Mouse (Mus musculus) kidney, embryonic 14.5 days (tissue): ENCODE data around the gene Clybl. TPM values are rescaled to one million over a fixed set of nuclear protein-coding genes. Genes with fewer than 3 reads are reported as not detected.

Source experiments
- ATAC-seq: fragments of 200-750 bp; cut with Nextera tagmentation; 2 replicates; pipeline ENCODE4 v1.8.0; 2017; ENCODE audit warnings: moderate number of reproducible peaks, mild to moderate bottlenecking, moderate TSS enrichment, moderate library complexity; ENCODE audit not compliant: low FRiP score, low TSS enrichment
- H3K27ac ChIP-seq: fragments of 300-500 bp; sonication (generic); 2 replicates; pipeline ENCODE4 v1.5.1; 2014; ENCODE audit warnings: low read depth, mild to moderate bottlenecking, low read length, moderate library complexity, mixed read lengths
- H3K27me3 ChIP-seq: fragments of 300-500 bp; sonication (generic); 2 replicates; pipeline ENCODE4 v1.6.1; 2014; ENCODE audit warnings: mild to moderate bottlenecking, low read length; ENCODE audit not compliant: control insufficient read depth, insufficient read depth
- H3K36me3 ChIP-seq: fragments of 300-500 bp; sonication (generic); 2 replicates; pipeline ENCODE4 v1.6.1; 2014; ENCODE audit warnings: low read length, mixed read lengths; ENCODE audit not compliant: control insufficient read depth, insufficient read depth
- H3K4me1 ChIP-seq: fragments of 300-500 bp; sonication (generic); 2 replicates; pipeline ENCODE4 v1.6.1; 2014; ENCODE audit warnings: low read length, mixed read lengths; ENCODE audit not compliant: control insufficient read depth, insufficient read depth
- H3K4me2 ChIP-seq: fragments of 300-500 bp; sonication (generic); replicated peaks from 2 replicates; pipeline ENCODE4 v1.6.1; 2014; ENCODE audit warnings: low read depth, mild to moderate bottlenecking, low read length
- H3K4me3 ChIP-seq: fragments of 300-500 bp; sonication (generic); 2 replicates; pipeline ENCODE4 v1.5.1; 2014; ENCODE audit warnings: mild to moderate bottlenecking, low read length
- H3K9ac ChIP-seq: fragments of 300-500 bp; sonication (generic); 2 replicates; pipeline ENCODE4 v1.6.1; 2014; ENCODE audit warnings: low read depth, mild to moderate bottlenecking, low read length, moderate library complexity
- H3K9me3 ChIP-seq: fragments of 300-500 bp; sonication (generic); 2 replicates; pipeline ENCODE4 v1.6.1; 2016; ENCODE audit warnings: low read length; ENCODE audit not compliant: control insufficient read depth
- WGBS: fragments of 180-500 bp; shearing (Covaris S2); extraction: QIAGEN DNeasy Blood & Tissue Kit; methylation state at CpG from one replicate; pipeline ENCODE4 v1.1.7; 2014; 5-methylcytosine and 5-hydroxymethylcytosine counted together
- polyA plus RNA-seq: library from polyadenylated mRNA; unstranded; fragments of >200 nt; fragmentation: Nextera tagmentation; extraction: Ambion mirVana; gene quantifications from 2 replicates; pipeline ENCODE4 v1.2.1, GENCODE M21; 2014

The Clybl gene
- 29.0 and 30.3 TPM in 2 replicates for polyA plus RNA-seq

DNA sequence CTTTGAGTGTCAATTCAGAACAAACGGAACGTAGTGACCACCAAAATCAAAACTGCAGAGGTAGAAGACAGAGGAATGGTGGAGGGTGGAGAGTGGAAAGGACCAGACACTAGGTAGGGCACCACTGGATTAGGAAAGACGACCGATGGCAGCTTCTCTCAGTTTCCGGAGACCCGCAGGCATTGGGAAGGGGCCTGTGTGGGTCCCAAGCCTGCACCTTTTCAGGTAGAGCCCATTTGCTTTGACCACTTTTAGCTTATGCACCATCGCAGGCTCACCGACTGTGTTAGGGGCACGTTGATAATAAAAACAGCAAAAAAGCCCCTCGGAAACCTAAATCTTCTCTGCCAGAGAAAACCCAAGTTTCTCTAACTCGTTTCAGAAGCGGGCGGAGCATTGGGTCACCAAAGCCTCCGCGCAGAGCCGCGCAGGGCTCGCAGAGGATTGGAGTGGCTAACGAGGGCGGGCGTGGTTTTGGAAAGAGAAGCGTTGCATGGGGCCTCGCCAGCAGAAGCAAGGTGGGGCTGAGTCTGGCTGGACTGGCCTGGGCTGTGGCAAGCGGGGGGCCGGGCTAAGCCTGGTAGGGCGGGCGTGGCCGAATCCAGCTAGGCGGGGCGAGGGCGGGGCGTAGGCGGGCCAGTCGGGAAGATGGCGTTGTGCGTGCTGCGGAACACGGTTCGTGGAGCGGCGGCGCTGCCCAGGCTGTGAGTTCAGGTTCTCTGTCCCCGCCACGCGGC, at the start of gene Clybl:
Gene Clybl (plus strand): TSS at position 627 of the 737 bp plus-strand sequence.
- Histone ChIP-seq H3K36me3 (no peaks in the 10 kb centered on the region), H3K27ac (no peak within 1 kb of the TSS), H3K9ac (peak within 1 kb of the TSS; percentile 74), H3K4me1 (no peaks in the 10 kb centered on the region), H3K9me3 (no peaks in the 10 kb centered on the region), H3K4me2 (peak within 1 kb of the TSS; percentile 70), H3K27me3 (no peaks in the 10 kb centered on the region), H3K4me3 (peak within 1 kb of the TSS; percentile 74)
- WGBS: 2% methylated on average over 45 of the region's 45 CpGs
- peak; percentile 100 for ATAC-seq

DNA sequence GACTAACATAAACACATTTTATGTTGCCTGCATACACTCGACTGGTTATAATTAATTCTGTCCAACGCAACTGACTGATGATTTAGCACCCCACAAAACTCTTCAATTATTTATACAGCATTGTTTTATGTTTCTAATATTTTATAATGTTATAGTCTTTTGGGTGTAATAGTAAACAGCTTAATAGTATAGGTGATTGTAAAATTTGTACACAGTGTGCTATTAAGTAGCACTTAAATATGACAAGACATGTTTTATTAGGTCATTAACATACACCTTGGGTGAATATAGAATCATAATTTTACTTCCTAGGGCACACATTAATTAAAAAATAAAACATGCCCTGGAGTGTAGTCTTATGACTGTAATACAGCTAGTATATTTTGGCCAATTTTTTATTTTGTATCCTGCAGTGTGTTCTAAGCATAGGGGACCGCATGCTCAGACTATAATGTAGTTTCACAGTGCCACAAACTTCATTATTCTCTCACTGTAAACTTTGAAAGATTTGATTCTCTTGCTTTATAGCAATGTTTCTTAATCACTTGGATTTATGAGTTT, 45.1 kb upstream of the Clybl start:
- no peaks in the 10 kb centered on the region for H3K27me3 ChIP-seq
- no peak overlapping the region for H3K9ac ChIP-seq
- no peak for ATAC-seq
- WGBS: 83% methylated on average over 3 of the region's 3 CpGs
- H3K9me3 ChIP-seq: no peaks in the 10 kb centered on the region
- H3K4me1 ChIP-seq: no peaks in the 10 kb centered on the region
- peaks cover 50% of the 10 kb centered on the region for H3K36me3 ChIP-seq
- H3K27ac ChIP-seq: no peak overlapping the region
- H3K4me2 ChIP-seq: no peak overlapping the region
- no peak overlapping the region for H3K4me3 ChIP-seq

DNA sequence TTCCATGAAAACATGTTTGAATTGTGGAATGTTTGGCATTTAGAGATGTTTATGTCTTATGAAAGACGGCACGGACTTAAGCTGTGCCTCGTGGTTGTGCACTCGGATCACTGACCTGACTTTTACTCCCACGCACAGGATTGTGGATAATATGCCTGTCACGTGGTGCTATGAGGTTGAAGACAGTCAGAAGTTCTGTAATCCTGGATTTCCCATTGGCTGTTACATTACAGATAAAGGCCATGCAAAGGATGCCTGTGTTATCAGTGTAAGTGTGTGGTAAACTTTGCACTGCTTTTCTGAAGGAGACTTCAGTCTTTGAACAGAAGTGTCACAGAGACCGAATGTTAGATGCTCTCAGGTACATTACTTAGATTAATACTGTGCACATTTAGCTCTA, 44.3 kb upstream of the Clybl start:
- Histone ChIP-seq H3K4me1 (no peaks in the 10 kb centered on the region), H3K27ac (no peak overlapping the region), H3K4me3 (no peak overlapping the region), H3K9ac (no peak overlapping the region), H3K27me3 (no peaks in the 10 kb centered on the region), H3K9me3 (no peaks in the 10 kb centered on the region), H3K36me3 (peaks cover 56% of the 10 kb centered on the region), H3K4me2 (no peak overlapping the region)
- ATAC-seq: no peak
- WGBS: 70% methylated on average over 7 of the region's 7 CpGs

DNA sequence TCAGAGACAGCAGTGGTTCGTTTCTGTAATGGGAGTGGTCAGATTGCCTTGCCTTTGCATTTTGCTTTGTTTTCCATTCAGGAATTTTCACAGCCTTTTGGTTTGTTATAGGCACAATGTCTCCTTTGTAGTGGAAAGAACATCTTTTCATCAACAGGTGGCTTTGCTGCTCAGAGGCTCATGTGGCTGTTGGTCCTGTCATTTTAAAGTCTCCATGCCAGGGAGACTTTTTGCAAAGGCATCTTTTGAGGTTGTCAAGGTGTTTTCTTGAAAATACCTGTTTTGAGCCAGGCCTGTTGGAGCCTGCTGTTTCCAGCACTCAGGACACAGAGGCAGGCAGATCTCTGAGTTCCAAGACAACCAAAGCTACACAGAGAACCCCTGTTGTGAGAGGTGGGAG, 41.4 kb upstream of the Clybl start:
- 82% methylated on average over 1 of the region's 1 CpGs for WGBS
- ATAC-seq: no peak
- Histone ChIP-seq H3K4me3 (no peak overlapping the region), H3K4me1 (no peaks in the 10 kb centered on the region), H3K4me2 (no peak overlapping the region), H3K9ac (no peak overlapping the region), H3K27me3 (no peaks in the 10 kb centered on the region), H3K36me3 (peaks cover 71% of the 10 kb centered on the region), H3K9me3 (no peaks in the 10 kb centered on the region), H3K27ac (no peak overlapping the region)

DNA sequence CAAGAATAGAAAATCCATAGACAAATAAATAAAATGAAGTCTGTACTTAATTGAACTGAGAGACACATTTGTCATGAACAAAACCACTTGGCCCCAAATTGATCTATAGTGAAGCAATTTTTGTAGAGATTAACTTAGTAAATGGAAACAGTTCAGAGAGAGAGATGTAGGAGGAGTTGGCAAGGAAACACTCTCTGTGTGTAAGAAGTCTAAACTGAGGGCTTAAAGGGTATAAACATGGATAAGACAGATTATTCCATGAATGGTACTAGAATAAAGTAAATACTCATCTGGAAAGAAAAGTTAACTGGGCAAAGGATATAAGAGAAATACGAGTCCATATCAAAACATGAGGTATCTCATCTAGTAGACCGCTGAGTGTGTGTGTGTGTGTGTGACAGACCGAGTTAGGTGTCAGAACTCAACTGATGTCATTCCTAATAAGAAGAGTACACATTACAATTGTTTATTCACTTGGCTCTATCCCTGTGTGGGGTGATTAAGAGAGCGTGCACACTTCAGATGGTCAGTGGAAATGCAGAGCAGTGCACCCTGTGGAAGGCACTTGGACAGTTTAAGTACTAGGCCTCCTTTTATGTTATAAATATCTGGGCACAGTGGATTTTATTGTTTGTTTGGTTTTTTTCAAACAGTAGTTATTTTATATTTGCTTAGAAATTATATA, 37.8 kb upstream of the Clybl start:
- H3K36me3 ChIP-seq: peaks cover 89% of the 10 kb centered on the region
- H3K9me3 ChIP-seq: no peaks in the 10 kb centered on the region
- WGBS: 92% methylated on average over 4 of the region's 4 CpGs
- H3K4me1 ChIP-seq: no peaks in the 10 kb centered on the region
- no peaks in the 10 kb centered on the region for H3K27me3 ChIP-seq
- no peak overlapping the region for H3K9ac ChIP-seq
- H3K27ac ChIP-seq: no peak overlapping the region
- H3K4me2 ChIP-seq: no peak overlapping the region
- no peak for ATAC-seq
- no peak overlapping the region for H3K4me3 ChIP-seq

DNA sequence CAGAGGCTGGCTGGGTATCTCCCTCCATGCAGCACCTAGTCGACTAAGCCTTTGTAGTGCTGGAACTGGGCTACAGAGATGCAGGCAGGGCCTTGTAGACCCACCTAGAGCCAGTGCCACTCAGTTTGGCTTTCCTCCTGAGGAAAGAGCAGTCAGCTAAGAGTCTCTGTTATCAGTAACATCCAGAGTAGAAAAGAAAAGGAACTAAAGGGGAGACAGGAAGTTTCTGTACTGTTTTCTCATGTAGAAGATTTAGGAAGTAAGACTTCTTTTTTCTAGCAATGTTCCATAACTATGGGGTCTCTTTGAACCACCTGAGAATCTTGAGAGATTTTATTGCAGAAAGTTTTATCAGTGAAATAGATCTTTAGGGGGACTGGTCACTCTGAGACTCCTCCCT, 36.1 kb upstream of the Clybl start:
- 85% methylated on average over 1 of the region's 1 CpGs for WGBS
- Histone ChIP-seq H3K4me2 (no peak overlapping the region), H3K9ac (no peak overlapping the region), H3K4me1 (no peaks in the 10 kb centered on the region), H3K27me3 (no peaks in the 10 kb centered on the region), H3K4me3 (no peak overlapping the region), H3K27ac (no peak overlapping the region), H3K9me3 (no peaks in the 10 kb centered on the region), H3K36me3 (peaks cover 91% of the 10 kb centered on the region)
- ATAC-seq: no peak

DNA sequence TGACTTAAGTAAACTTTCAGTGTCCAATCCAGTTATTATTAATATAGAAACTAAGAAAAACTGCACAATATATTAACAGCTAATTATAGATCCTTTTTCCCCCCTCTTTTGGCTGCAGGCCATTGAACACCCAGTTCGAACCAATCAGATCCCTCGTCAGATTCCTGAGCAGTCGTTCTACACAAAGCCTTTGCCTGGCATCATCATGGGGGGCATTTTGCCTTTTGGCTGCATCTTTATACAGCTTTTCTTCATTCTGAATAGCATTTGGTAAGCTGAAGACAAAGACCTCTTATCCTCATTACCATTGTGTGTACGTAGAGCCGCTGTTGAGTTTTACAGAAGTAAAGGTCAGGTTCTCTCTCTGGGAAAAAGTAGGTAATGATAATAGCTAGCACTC, 30.9 kb upstream of the Clybl start:
- no peaks in the 10 kb centered on the region for H3K4me1 ChIP-seq
- WGBS: 93% methylated on average over 5 of the region's 5 CpGs
- no peak overlapping the region for H3K4me3 ChIP-seq
- H3K9me3 ChIP-seq: no peaks in the 10 kb centered on the region
- H3K36me3 ChIP-seq: peaks cover 93% of the 10 kb centered on the region
- no peaks in the 10 kb centered on the region for H3K27me3 ChIP-seq
- H3K27ac ChIP-seq: no peak overlapping the region
- no peak overlapping the region for H3K9ac ChIP-seq
- no peak overlapping the region for H3K4me2 ChIP-seq
- no peak for ATAC-seq

DNA sequence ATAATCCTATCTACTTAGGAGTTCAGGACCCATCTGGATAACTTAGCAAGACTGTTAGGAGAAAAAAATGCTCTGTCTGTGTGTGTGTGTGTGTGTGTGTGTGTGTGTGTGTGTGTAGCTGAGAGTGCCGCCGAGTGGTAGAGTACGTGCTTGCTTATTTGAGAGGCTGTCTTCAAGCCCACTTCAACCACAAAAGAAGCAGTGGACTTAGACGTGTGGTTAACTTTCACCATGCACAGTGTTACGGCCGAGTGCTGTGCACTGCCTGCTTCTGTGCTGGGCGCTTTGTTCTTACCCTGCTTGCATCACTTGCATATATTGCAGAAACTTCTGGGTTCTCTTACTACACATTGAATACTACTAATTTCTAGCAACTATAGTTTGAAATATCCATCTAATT, 23.8 kb upstream of the Clybl start:
- Histone ChIP-seq H3K27me3 (no peaks in the 10 kb centered on the region), H3K4me3 (no peak overlapping the region), H3K36me3 (peaks cover 55% of the 10 kb centered on the region), H3K27ac (no peak overlapping the region), H3K9me3 (no peaks in the 10 kb centered on the region), H3K9ac (no peak overlapping the region), H3K4me2 (no peak overlapping the region), H3K4me1 (no peaks in the 10 kb centered on the region)
- no peak for ATAC-seq
- WGBS: 91% methylated on average over 7 of the region's 7 CpGs

DNA sequence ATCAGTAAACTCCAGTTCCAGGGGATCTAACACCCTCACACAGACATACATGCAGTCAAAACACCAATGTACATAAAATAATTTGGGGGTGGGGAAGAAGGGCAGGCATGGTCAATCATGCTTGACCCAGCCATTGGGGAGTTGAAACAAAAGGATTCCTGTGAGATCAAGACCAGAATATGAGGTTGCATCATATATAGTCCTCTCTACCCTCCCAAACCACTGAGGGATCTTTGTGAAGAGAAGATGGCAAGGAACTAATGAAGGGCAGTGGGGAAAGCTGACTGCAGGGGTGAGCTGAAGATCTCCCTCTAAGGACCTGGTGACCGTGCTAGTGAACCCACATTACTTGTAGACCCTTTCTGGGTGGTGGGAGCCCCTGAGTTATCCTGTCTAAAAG, 20.6 kb upstream of the Clybl start:
- ATAC-seq: no peak
- Histone ChIP-seq H3K4me3 (no peak overlapping the region), H3K9me3 (no peaks in the 10 kb centered on the region), H3K4me1 (no peaks in the 10 kb centered on the region), H3K36me3 (peaks cover 25% of the 10 kb centered on the region), H3K27me3 (no peaks in the 10 kb centered on the region), H3K9ac (no peak overlapping the region), H3K4me2 (no peak overlapping the region), H3K27ac (no peak overlapping the region)
- 93% methylated on average over 1 of the region's 1 CpGs for WGBS
